Mouse (Mus musculus): ENCODE measurements around the gene Cox5a. TPM values are rescaled to one million over a fixed set of nuclear protein-coding genes. Genes with fewer than 3 reads are reported as not detected.

Cox5a gene
- total RNA-seq (2021) = 1,000 to 10,000 TPM; 2,186 to 2,217 TPM

- DNase-seq = peak; percentile 97
- intact Hi-C loops (cut with DNase I) = loop anchor here (5.0 to 10.0 kb wide), 2 partner anchors 136 to 244 kb away; partner anchors contain the start of gene Clk3
Measured at GRCm38 (mm10) chr9:57521056-57521911, at the start of gene Cox5a. TSS of gene Cox5a (plus strand) at chr9:57521274.

- intact Hi-C loops (cut with DNase I) = loop anchor here (1.0 to 5.0 kb wide), 2 partner anchors 32 to 172 kb away; no protein-coding TSS in a partner anchor
- peak; percentile 86 to 91 for DNase-seq
Measured at GRCm38 (mm10) chr9:57485774-57486173, 35.3 kb upstream of the Cox5a start.

DNA sequence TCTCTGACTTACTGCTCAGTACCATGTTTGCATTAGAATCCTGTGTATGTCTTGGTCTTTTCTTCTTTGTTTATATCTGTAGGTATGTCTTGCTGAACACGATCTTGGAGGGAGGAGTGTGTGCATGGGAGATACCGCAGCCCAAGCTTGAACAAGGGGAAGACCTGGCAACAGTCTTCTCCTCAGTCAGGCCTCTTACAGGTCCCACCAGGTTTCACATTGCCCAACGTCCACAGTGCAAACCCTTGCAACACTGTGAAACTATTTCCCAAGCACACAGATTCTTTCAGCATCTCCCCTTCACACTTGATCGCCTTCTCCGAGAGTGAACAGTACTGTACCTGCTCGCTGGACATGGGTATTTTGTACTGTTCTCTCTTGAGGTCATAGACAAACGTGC is 33.3 kb upstream of the Cox5a start:
- no peak for DNase-seq
- intact Hi-C loops (cut with DNase I) = loop anchor here (5.0 kb wide), 1 partner anchor 169 kb away; no protein-coding TSS in a partner anchor

- peak; percentile 28 to 31 for DNase-seq
Measured at GRCm38 (mm10) chr9:57493532-57493931, 27.5 kb upstream of the Cox5a start.

DNA sequence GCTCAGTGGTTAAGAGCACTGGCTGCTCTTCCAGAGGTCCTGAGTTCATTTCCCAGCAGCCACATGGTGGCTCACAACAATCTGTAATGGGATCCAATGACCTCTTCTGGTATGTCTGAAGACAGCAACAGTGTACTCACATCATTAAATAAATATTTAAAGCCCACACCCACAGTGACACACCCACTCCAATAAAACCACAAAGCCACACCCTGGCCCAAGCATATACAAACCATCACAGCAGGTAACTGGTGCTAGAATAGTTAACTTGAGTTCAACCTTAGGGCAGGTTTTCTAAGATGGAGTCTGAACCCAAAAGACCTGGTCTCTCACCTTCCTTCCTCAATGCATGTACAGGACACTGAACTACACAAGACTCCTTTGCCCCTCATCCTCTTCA is 26.1 kb upstream of the Cox5a start:
- no peak for DNase-seq
- intact Hi-C loops (cut with DNase I) = no loop called here

More at GRCm38 (mm10) chr9:57493532-57493931, 27.5 kb upstream of the Cox5a start:
- intact Hi-C loops (cut with DNase I) = no loop called here

DNA sequence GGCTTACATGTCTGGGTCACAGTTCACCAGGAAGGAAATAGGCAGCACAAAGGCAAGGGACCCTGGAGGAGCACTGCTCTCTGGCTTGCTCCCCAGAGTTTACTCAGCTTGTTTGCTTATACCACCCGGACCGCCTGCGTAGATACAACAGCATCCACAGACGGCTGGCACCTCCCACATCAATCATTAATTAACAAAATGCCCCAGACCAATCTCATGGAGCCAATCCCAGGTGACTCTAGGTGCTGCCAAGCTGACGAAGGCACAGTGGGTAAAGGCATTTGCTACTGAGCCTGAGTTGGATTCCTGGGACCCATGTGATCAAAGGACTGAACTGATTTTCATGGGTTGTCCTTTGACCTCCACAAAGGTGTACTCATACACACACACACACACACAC is 23.8 kb upstream of the Cox5a start:
- intact Hi-C loops (cut with DNase I) = no loop called here
- DNase-seq = no peak

DNA sequence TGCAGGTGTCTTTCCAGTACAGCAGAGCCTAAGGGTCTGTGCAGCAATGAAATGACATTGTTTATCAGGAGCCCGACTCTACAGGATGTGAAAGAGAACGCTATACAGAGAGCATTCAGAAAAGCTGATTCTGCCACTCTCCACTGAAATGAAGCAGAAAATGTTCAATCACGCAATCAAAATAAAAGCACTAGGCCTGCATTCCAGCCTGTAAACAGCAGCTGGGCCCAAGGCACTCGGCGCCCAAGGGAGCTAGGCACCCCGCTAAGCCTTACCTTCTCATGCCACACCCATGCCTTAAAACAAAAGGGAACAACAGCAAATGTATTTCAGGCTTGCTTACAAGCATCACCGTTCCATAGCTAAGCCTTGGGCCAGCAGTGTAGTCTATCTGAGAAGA is 22.5 kb upstream of the Cox5a start:
- no peak for DNase-seq
- intact Hi-C loops (cut with DNase I) = no loop called here

DNA sequence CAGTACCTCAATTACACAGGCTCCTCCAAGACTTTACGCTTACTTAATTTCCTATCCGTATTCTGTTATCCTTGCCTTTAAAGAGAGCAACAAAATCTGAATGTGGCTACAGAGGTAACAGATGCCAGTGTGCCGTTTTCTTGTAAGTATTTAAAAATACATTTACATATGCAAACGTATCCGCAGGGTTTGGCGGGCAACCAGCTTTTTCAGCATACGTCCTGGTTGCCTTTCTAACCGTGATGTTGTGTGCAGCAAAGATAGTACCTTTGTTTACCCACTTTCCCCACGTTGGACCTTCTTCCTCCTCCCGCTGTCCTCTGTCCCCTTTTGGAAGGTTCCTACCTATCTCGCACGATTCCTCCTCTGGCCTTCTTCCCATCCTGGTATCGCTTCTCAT is 19.6 kb upstream of the Cox5a start:
- DNase-seq = no peak
- intact Hi-C loops (cut with DNase I) = no loop called here

DNA sequence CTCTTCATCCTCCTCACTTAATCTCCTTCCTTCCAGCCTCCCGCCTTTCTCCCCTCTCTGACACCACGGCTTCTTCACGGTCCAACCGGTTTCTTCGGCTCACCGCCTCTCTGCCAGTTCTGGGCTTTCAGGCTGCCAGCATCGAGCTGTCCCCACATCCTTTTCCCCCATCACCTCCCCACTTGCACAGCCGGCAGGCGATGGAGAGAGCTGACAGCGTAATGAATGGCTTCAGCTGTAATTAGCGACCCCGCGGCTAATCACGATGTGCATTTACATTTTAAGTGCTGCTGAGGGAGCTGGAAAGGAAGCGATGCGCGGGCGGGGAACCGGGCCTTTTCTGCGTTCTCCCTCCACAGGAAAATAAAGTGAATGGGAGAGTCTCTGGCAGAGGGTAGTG is 19.2 kb upstream of the Cox5a start:
- intact Hi-C loops (cut with DNase I) = no loop called here
- DNase-seq = no peak

GRCm38 (mm10) chr9:57502911-57503621 is 18.0 kb upstream of the Cox5a start:
- intact Hi-C loops (cut with DNase I) = no loop called here
- peak in 1 of 2 experiments; percentile 51 for DNase-seq

DNA sequence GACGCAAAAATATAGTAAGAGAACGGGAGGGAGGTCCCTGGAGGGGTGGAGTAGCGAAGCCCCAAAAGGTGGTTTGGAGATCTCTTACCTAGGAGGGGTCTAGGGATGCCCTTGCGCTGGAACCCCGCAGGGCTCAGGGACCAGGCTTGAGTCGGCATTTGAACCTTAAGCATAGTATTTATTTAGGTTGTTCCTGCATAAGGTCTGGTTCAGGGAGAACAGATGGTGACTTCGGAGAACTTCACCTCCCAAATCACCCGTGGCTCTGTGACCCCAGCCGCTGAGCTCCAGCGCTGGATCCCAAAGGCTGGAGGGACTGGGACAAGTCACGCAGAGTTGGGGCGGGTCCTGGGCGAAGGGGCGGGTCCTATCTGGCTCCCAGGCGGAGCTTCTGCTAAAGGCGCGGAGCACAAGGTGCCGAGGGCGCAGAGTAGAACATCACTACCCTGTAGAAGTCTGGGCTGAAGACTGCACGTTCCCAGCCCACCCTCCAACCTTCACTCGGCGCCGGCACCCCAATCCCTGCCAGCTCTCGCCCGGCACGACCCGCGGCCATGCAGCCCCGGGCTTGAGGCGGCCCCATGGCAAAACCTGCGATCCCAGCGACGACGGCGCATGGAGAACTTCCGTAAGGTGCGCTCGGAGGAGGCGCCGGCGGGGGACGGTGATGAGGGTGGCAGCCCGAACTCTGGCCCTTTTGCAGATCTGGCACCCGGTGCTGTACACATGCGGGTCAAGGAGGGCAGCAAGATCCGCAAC is 17.3 kb upstream of the Cox5a start, which contains the start of gene Rpp25:
Gene Rpp25, plus strand, starts transcription at position 405 of the 759 bp plus-strand sequence.
- intact Hi-C loops (cut with DNase I) = loop anchor here (2.0 kb wide), 1 partner anchor 15 kb away; no protein-coding TSS in a partner anchor
- peak; percentile 79 to 80 for DNase-seq

GRCm38 (mm10) chr9:57504381-57504700 is 16.7 kb upstream of the Cox5a start:
- intact Hi-C loops (cut with DNase I) = loop anchor here (2.0 kb wide), 1 partner anchor 14 kb away; no protein-coding TSS in a partner anchor
- DNase-seq = peak; percentile 76 to 79

- no peak for DNase-seq
- intact Hi-C loops (cut with DNase I) = loop anchor here (2.0 kb wide), 1 partner anchor 14 kb away; no protein-coding TSS in a partner anchor
Measured at GRCm38 (mm10) chr9:57504891-57505290, 16.2 kb upstream of the Cox5a start.

DNA sequence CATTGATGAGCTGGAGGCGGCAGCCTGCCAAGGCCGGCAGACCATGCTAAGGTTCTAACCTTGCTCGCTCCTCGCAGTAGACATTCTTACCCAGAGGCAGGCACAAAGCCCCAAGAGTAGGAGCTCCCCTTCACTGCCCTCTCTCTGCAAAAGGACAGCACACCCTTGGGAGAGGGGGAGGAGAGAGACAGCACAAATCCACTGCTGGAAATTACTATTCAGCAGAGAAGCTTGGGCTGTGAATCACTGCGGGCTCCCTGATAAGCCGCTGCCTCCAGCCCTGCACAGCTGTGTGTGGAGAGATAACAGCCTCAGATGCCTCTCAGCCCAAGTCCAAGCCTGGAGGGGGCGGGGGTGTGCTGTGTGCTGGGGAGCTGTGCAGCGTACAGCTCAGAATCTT is 15.4 kb upstream of the Cox5a start:
- intact Hi-C loops (cut with DNase I) = loop anchor here (2.0 kb wide), 1 partner anchor 13 kb away; no protein-coding TSS in a partner anchor
- peak; percentile 85 to 86 for DNase-seq

- no peak for DNase-seq
- intact Hi-C loops (cut with DNase I) = no loop called here
Measured at GRCm38 (mm10) chr9:57510577-57510976, 10.5 kb upstream of the Cox5a start.

DNA sequence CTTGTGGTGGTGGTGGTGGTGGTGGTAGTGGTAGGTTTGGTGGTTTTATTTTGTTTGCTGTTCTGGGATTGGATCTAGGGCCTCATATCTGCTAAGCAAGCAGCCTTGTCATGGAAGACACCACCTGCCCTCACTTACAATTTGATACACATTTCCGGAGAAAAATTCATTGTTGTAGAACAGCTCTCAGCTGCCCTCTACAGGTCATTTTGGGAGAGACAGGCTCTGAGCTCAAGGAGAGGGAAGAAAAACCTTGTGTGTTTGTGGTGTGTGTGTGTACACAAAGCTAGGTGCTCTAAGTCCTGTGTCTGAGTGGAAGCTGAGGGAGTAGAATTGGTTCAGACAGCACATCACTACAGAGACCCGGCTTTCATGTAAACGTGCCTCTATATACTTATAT is 4.0 kb upstream of the Cox5a start:
- peak; percentile 58 to 84 for DNase-seq

DNA sequence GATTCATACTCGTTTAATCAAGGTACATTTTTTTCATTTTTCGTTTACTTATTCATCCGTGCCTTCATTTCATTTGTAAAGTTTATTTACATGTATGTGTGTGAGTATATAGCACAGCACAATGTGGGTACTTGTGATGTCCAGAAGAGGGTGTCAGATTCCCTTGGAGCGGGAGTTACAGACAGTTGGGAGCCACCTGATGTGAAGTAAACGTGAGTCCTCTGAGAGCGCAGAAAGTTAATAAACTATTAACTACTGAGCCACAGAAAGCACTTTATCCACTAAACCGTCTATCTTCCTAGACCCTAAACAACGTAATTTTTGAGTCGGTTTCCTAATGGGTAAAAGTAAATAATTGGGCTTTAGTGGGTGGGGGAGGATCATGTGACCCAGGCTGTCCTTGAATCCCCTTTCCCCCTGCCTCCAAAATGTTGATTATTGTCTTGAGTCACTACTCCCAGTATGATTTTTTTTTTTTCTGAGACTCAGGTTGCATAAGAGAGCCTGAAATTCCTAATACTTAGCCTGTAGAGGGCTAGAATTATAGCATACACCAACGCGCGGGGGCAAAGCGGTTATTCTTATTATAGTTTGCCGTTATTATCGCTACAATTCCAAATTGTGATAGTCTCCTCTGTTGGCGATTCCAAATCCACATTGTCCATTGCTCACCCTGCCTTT is 559 bp upstream of the Cox5a start:
- intact Hi-C loops (cut with DNase I) = loop anchor here (5.0 to 10.0 kb wide), 2 partner anchors 137 to 244 kb away; partner anchors contain the start of gene Clk3
- no peak for DNase-seq

More for the DNA sequence above, 4.0 kb upstream of the Cox5a start:
- intact Hi-C loops (cut with DNase I) = loop anchor here (1.0 to 5.0 kb wide), 3 partner anchors 32 to 308 kb away; no protein-coding TSS in a partner anchor

DNA sequence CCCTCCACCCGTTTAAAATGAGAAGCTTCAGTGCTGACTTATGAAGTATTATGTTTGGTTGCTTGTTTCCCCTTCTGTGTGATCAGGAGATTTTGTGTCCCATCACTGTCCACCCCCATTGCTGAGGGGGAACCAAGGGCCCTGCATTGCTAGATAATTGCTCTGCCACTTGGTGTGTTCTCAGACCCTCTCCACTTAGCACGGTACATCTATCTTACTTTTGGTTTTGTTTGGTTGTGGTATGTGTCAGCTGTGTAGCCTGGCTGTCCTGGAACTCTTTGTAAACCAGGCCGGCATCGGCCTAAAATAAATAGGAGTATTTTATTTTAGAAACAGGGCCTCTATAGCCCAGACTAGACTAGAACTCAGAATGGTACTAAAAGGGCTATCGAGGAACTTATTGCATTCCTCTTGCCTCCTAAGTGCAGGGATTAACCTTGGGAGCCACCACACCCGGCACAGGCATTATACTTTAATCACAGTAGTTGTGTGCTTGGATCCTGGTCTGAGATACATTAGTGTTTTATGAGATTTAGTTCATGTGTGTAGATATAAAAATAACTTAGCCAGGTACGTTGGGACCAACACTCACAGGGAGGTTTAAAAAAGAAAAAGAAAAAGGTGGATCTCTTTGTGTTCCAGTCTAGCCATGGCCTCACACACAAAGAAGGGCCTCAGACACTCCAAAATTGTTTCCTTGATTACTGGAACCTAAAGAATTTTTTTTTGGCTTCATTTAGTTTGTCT is 1.2 kb downstream of the Cox5a start:
- no peak for DNase-seq
- intact Hi-C loops (cut with DNase I) = loop anchor here (5.0 to 10.0 kb wide), 2 partner anchors 135 to 243 kb away; partner anchors contain the start of gene Clk3

GRCm38 (mm10) chr9:57522861-57523246 is 1.8 kb downstream of the Cox5a start:
- intact Hi-C loops (cut with DNase I) = loop anchor here (5.0 to 10.0 kb wide), 2 partner anchors 134 to 242 kb away; partner anchors contain the start of gene Clk3
- no peak for DNase-seq
